Mouse (Mus musculus) midbrain, postnatal 0 days (tissue): ENCODE measurements around the gene Gale. TPM values are rescaled to one million over a fixed set of nuclear protein-coding genes. Genes with fewer than 3 reads are reported as not detected.
A peak's percentile ranks its signal among the peaks of the same experiment; 100 is the strongest.

Source experiments
- ATAC-seq: fragments of 200-750 bp; cut with Nextera tagmentation; 2 replicates; pipeline ENCODE4 v1.8.0; 2017; ENCODE audit warnings: moderate number of reproducible peaks, mild to moderate bottlenecking, moderate TSS enrichment, moderate library complexity; ENCODE audit not compliant: low FRiP score
- DNase-seq: peaks from one replicate; pipeline ENCODE4 v3.0.0-alpha.2; 2015; ENCODE audit warnings: low spot score
- H3K27ac ChIP-seq: fragments of 300-500 bp; sonication (generic); 2 replicates; pipeline ENCODE4 v1.5.1; 2014; ENCODE audit warnings: low read depth, mild to moderate bottlenecking, low read length, mixed read lengths
- H3K27me3 ChIP-seq: fragments of 300-500 bp; sonication (generic); 2 replicates; pipeline ENCODE4 v1.6.1; 2014; ENCODE audit warnings: low read length, control low read depth, mixed read lengths; ENCODE audit not compliant: insufficient read depth
- H3K36me3 ChIP-seq: fragments of 300-500 bp; sonication (generic); 2 replicates; pipeline ENCODE4 v1.6.1; 2014; ENCODE audit warnings: low read length, control low read depth, mixed read lengths; ENCODE audit not compliant: insufficient read depth
- H3K4me1 ChIP-seq: fragments of 300-500 bp; sonication (generic); 2 replicates; pipeline ENCODE4 v1.6.1; 2014; ENCODE audit warnings: mild to moderate bottlenecking, control low read depth, antibody characterized with exemption, low read length, mixed read lengths; ENCODE audit not compliant: insufficient read depth
- H3K4me2 ChIP-seq: fragments of 300-500 bp; sonication (generic); 2 replicates; pipeline ENCODE4 v1.6.1; 2014; ENCODE audit warnings: low read depth, mild to moderate bottlenecking, low read length, mixed read lengths; ENCODE audit not compliant: poor library complexity, severe bottlenecking
- H3K4me3 ChIP-seq: fragments of 300-500 bp; sonication (generic); 2 replicates; pipeline ENCODE4 v1.5.1; 2014; ENCODE audit warnings: low read depth, mild to moderate bottlenecking, low read length, moderate library complexity
- H3K9ac ChIP-seq: fragments of 300-500 bp; sonication (generic); replicated peaks from 2 replicates; pipeline ENCODE4 v1.6.1; 2014; ENCODE audit warnings: mild to moderate bottlenecking, low read length, moderate library complexity, mixed read lengths; ENCODE audit not compliant: poor library complexity, severe bottlenecking
- H3K9me3 ChIP-seq: fragments of 300-500 bp; sonication (generic); 2 replicates; pipeline ENCODE4 v1.6.1; 2016; ENCODE audit warnings: low read length, control low read depth
- CTCF ChIP-seq: IDR thresholded peaks from 2 replicates; pipeline ENCODE4 v1.5.1; 2016; ENCODE audit warnings: antibody characterized with exemption, mild to moderate bottlenecking
- WGBS: fragments of 180-500 bp; shearing (Covaris S2); extraction: QIAGEN DNeasy Blood & Tissue Kit; methylation state at CpG from one replicate; pipeline ENCODE4 v1.1.7; 2014; 5-methylcytosine and 5-hydroxymethylcytosine counted together
- polyA plus RNA-seq: library from polyadenylated mRNA; unstranded; fragments of >200 nt; fragmentation: Nextera tagmentation; extraction: Ambion mirVana; gene quantifications from 2 replicates; pipeline ENCODE4 v1.2.1, GENCODE M21; 2015
- total RNA-seq: library from RNA; depleted of rRNA; stranded (reverse); fragments of >200 nt; gene quantifications from 2 replicates; pipeline ENCODE4 v1.2.3, GENCODE M21; 2014

Gene Gale
- total and polyA plus RNA-seq, 2 experiments from 2014 or later = 33.5 to 36.7 TPM

- Histone ChIP-seq H3K4me3 (no peak overlapping the region), H3K4me2 (no peak overlapping the region), H3K27ac (no peak overlapping the region), H3K36me3 (peaks cover 24% of the 10 kb centered on the region), H3K9ac (no peak overlapping the region), H3K27me3 (no peaks in the 10 kb centered on the region), H3K9me3 (no peaks in the 10 kb centered on the region), H3K4me1 (no peaks in the 10 kb centered on the region)
- 96% methylated on average over 3 of the region's 3 CpGs for WGBS
- TF ChIP-seq CTCF = no peak
- ATAC-seq = no peak
- no peak for DNase-seq
These were observed 10.3 kb upstream of the Gale start for GRCm38 (mm10) chr4:135953179-135953578.

- Histone ChIP-seq H3K9me3 (no peaks in the 10 kb centered on the region), H3K27me3 (no peaks in the 10 kb centered on the region), H3K4me3 (no peak overlapping the region), H3K4me2 (no peak overlapping the region), H3K27ac (no peak overlapping the region), H3K9ac (no peak overlapping the region), H3K4me1 (no peaks in the 10 kb centered on the region), H3K36me3 (peaks cover 33% of the 10 kb centered on the region)
- ATAC-seq = peak; percentile 50; the same call in 1 of the 2 replicates
- peak; percentile 77 for DNase-seq
- WGBS = 2% methylated on average over 2 of the region's 2 CpGs
- peak; percentile 98 for TF ChIP-seq CTCF
These were observed 9.3 kb upstream of the Gale start for GRCm38 (mm10) chr4:135954241-135954640.

- no peak for TF ChIP-seq CTCF
- Histone ChIP-seq H3K9ac (no peak overlapping the region), H3K9me3 (no peaks in the 10 kb centered on the region), H3K4me2 (no peak overlapping the region), H3K27me3 (no peaks in the 10 kb centered on the region), H3K4me1 (no peaks in the 10 kb centered on the region), H3K36me3 (peaks cover 47% of the 10 kb centered on the region), H3K4me3 (no peak overlapping the region), H3K27ac (no peak overlapping the region)
- ATAC-seq (no peak), DNase-seq (no peak)
- WGBS = 83% methylated on average over 9 of the region's 9 CpGs
These were observed 7.6 kb upstream of the Gale start for GRCm38 (mm10) chr4:135955886-135956285.

DNA sequence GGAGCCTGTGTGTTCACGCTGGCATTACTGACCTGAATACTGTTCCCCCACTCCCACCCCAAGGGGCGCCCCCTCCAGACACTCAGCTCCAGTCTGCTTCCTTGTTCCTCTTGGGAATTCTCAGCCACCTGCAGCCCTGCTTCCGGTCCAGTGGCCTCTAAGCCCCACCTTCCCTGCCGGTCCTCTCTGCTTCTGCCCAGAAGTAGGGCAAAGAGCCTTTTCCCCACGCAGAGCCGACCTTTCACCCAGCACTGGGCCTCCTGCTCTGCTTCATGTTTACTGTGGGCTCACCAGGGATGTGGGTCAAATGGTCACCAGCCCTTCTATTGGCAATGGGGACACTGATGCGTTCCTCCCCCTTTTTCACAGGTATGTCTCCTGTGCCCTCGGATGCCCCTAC, 5.2 kb upstream of the Gale start:
- Histone ChIP-seq H3K36me3 (peaks cover 50% of the 10 kb centered on the region), H3K4me1 (no peaks in the 10 kb centered on the region), H3K27me3 (no peaks in the 10 kb centered on the region), H3K4me3 (no peak overlapping the region), H3K27ac (no peak overlapping the region), H3K9me3 (no peaks in the 10 kb centered on the region), H3K9ac (no peak overlapping the region), H3K4me2 (no peak overlapping the region)
- DNase-seq = no peak
- 64% methylated on average over 8 of the region's 8 CpGs for WGBS
- no peak for ATAC-seq
- no peak for TF ChIP-seq CTCF

GRCm38 (mm10) chr4:135960717-135961116, 2.8 kb upstream of the Gale start:
- ATAC-seq = no peak
- 28% methylated on average over 5 of the region's 5 CpGs for WGBS
- Histone ChIP-seq H3K9me3 (no peaks in the 10 kb centered on the region), H3K9ac (no peak overlapping the region), H3K4me1 (peaks cover 7% of the 10 kb centered on the region; the same call in 1 of the 2 replicates), H3K27ac (no peak overlapping the region), H3K27me3 (no peaks in the 10 kb centered on the region), H3K36me3 (peaks cover 46% of the 10 kb centered on the region), H3K4me3 (no peak overlapping the region), H3K4me2 (no peak overlapping the region)
- peak; percentile 84 for TF ChIP-seq CTCF
- DNase-seq = peak; percentile 80

DNA sequence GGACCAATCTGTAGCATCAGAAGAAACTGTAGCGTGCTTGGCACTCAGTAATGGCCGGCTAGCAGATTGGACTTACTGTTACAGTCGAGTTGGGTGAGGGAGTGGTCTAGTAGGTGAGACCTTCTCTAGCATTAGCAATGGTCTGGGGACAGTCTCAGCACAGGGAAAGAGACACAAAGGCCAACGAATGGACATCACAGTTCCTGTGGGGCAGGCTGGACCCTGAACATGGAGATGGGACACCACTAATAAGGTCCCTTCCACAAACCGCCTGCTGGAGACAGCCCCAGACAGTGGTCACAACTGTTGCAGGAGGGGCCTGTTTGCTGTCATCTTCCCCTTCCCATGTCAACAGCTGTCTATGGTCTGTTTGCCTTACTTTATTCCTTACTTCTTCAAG, 1.8 kb upstream of the Gale start:
- WGBS = 92% methylated on average over 5 of the region's 5 CpGs
- Histone ChIP-seq H3K27me3 (no peaks in the 10 kb centered on the region), H3K9ac (no peak overlapping the region), H3K27ac (no peak overlapping the region), H3K4me2 (no peak overlapping the region), H3K4me1 (peaks cover 7% of the 10 kb centered on the region; the same call in 1 of the 2 replicates), H3K36me3 (peaks cover 42% of the 10 kb centered on the region), H3K9me3 (no peaks in the 10 kb centered on the region), H3K4me3 (no peak overlapping the region)
- TF ChIP-seq CTCF = no peak
- ATAC-seq = no peak
- no peak for DNase-seq
